Mouse (Mus musculus): ENCODE data around the gene Psmd1. TPM values are rescaled to one million over a fixed set of nuclear protein-coding genes. Genes with fewer than 3 reads are reported as not detected.

The Psmd1 gene
- total and polyA plus RNA-seq, 3 experiments = 27.6 to 128 (median 123) TPM

GRCm38 (mm10) chr1:86058856-86059769 lies 5.1 kb upstream of the Psmd1 start:
- DNase-seq = peak; percentile 93

- no peak for DNase-seq
Observed at GRCm38 (mm10) chr1:86062523-86062922, 1.7 kb upstream of the Psmd1 start.

- no peak for DNase-seq
Observed at GRCm38 (mm10) chr1:86076565-86076964, 12.4 kb downstream of the Psmd1 start.

GRCm38 (mm10) chr1:86094413-86094812 lies 30.2 kb downstream of the Psmd1 start:
- peak; percentile 40 for DNase-seq

GRCm38 (mm10) chr1:86105054-86105453 lies 40.9 kb downstream of the Psmd1 start:
- no peak for DNase-seq

GRCm38 (mm10) chr1:86111779-86112178 lies 47.6 kb downstream of the Psmd1 start, which contains the start of gene Htr2b:
Gene Htr2b (minus strand): TSS chr1:86111970.
- DNase-seq = peak; percentile 14

- no peak for DNase-seq
Observed at GRCm38 (mm10) chr1:86114141-86114540, 50.0 kb downstream of the Psmd1 start.

- DNase-seq = no peak
Observed at GRCm38 (mm10) chr1:86119549-86119948, 55.4 kb downstream of the Psmd1 start.

GRCm38 (mm10) chr1:86126036-86126435 lies 61.8 kb downstream of the Psmd1 start:
- no peak for DNase-seq

GRCm38 (mm10) chr1:86133337-86133736 lies 69.2 kb downstream of the Psmd1 start, which contains the start of gene Gm21972:
Gene Gm21972 (plus strand): TSS chr1:86133637.
- DNase-seq = no peak

- DNase-seq = no peak
Observed at GRCm38 (mm10) chr1:86135315-86135714, 71.1 kb downstream of the Psmd1 start.

- DNase-seq = no peak
Observed at GRCm38 (mm10) chr1:86141081-86141480, 76.9 kb downstream of the Psmd1 start.

- DNase-seq = no peak
Observed at GRCm38 (mm10) chr1:86143165-86143564, 79.0 kb downstream of the Psmd1 start.

GRCm38 (mm10) chr1:86144001-86144944 lies 80.1 kb downstream of the Psmd1 start:
- no peak for DNase-seq

GRCm38 (mm10) chr1:86146293-86146692 lies 82.1 kb downstream of the Psmd1 start:
- no peak for DNase-seq

GRCm38 (mm10) chr1:86147557-86147956 lies 83.4 kb downstream of the Psmd1 start:
- peak; percentile 79 for DNase-seq

- DNase-seq = no peak
Observed at GRCm38 (mm10) chr1:86148161-86148560, 84.0 kb downstream of the Psmd1 start.

GRCm38 (mm10) chr1:86150929-86151328 lies 86.7 kb downstream of the Psmd1 start:
- no peak for DNase-seq

GRCm38 (mm10) chr1:86151376-86151775 lies 87.2 kb downstream of the Psmd1 start:
- no peak for DNase-seq

GRCm38 (mm10) chr1:86152618-86153017 lies 88.4 kb downstream of the Psmd1 start:
- no peak for DNase-seq

- DNase-seq = peak; percentile 97
Observed at GRCm38 (mm10) chr1:86154133-86154823, 90.1 kb downstream of the Psmd1 start, which contains the start of gene Armc9. Gene Armc9 (plus strand): TSS chr1:86154780.

GRCm38 (mm10) chr1:86154824-86155164 lies 90.6 kb downstream of the Psmd1 start:
- no peak for DNase-seq

Measured in adrenal gland, adult 2 months (tissue).